Mouse (Mus musculus) layer of hippocampus, adult 18-20 months (tissue): ENCODE results near the gene Grid1. TPM values are rescaled to one million over a fixed set of nuclear protein-coding genes. Genes with fewer than 3 reads are reported as not detected.

Source experiments
- DNase-seq, 2 experiments: peaks; one replicate each; pipeline ENCODE4 v3.0.0; 2022; ENCODE audit warnings: low spot score in 2 of 2
- total RNA-seq, 2 experiments: library from RNA; stranded (reverse); gene quantifications; 2 replicates each; pipeline ENCODE4 v1.2.3; 2021

Grid1 gene
- total RNA-seq, 2 experiments from 2014 or later = 51.1 to 53.0 TPM

DNA sequence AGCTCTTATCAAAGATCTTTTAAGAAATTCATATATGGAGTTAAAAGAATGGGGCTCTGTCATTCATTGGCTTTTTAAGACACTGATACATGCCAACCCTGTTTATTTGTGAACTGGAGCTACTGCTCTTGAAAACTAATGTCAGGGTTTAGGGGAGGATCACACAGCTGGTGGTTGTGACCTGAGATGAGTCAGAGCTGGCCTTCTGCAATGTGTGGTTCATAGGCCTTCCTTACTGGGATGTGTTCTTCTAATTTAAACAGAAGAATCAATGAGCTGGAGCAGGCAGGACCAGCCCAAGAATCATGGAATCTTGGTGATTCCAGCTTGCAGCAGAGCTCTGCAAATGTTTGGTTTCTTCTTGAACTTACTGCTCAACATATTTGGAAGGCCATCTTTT, 359.2 kb downstream of the Grid1 start:
- no peak for DNase-seq

GRCm38 (mm10) chr14:35185399-35185798, 365.5 kb downstream of the Grid1 start:
- DNase-seq = peak in 1 of 2 experiments; percentile 23

DNA sequence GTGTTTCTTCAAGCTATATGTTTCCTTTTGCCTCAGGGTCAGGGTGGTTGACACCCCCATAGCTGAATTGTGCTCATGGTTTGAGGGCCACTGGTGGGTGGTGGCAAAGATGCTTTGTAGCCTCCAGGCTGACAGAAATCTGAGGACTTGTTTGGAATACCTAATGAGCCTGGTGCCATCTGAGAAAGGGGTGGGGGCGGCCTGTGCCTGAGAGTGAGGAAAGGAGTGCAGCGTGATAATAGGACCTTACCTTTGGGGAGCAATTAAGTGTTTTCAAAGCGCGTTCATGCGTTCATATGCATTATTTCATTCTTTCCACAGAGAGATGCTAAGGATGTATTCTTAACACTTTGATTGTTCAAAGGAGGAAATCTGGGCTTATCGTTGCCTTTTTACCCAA, 372.3 kb downstream of the Grid1 start:
- DNase-seq = no peak

GRCm38 (mm10) chr14:35197371-35197770, 377.5 kb downstream of the Grid1 start:
- no peak for DNase-seq

- no peak for DNase-seq
Observed at GRCm38 (mm10) chr14:35198447-35198846, 378.5 kb downstream of the Grid1 start.

- DNase-seq = no peak
Observed at GRCm38 (mm10) chr14:35198899-35199298, 379.0 kb downstream of the Grid1 start.

GRCm38 (mm10) chr14:35209444-35209843, 389.5 kb downstream of the Grid1 start:
- no peak for DNase-seq

GRCm38 (mm10) chr14:35219021-35219420, 399.1 kb downstream of the Grid1 start:
- no peak for DNase-seq

DNA sequence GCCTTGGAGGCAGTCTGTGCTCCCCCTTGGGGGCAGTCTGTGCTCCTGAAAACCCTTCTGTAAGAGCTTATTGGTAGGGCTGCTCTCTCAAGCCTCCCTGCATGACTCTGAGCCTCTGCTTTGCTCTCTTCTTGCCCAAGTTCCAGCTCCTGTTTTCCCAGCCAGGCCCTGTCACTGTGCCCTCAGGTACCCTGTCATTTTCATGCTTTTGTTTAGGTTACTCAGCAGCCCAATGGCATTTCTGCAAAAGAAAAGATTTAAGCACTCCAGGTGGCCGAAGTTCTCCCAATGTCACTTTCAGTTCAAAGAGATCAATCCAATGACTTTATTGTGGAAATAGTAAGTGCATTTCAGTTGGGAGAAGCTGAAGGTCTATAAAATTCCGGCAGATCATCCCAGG, 402.3 kb downstream of the Grid1 start:
- no peak for DNase-seq

GRCm38 (mm10) chr14:35227581-35227980, 407.7 kb downstream of the Grid1 start:
- DNase-seq = no peak

- no peak for DNase-seq
Observed at GRCm38 (mm10) chr14:35231384-35231783, 411.5 kb downstream of the Grid1 start.

- DNase-seq = no peak
Observed at GRCm38 (mm10) chr14:35242882-35243281, 423.0 kb downstream of the Grid1 start.

- no peak for DNase-seq
Observed at GRCm38 (mm10) chr14:35244776-35245548, 425.1 kb downstream of the Grid1 start.

DNA sequence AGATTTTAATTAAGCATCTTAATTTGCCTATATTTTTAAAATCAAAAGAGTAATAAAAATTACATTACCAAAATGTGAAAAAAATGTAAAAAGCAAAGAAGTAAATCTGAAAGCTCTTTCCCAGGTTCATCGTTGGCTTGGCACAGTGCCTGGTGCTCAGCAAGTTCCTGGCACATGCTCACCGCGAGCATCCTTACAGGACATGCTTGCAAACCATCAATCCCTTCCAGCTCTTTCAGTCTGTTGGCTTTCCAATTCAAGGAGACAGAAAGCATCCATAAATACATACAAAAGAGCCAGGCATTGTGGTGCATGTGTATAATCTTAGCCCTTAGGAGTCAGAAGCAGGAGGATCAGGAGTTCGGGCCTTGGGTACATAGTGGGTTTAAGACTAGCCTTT, 430.5 kb downstream of the Grid1 start:
- peak in 1 of 2 experiments; percentile 35 for DNase-seq

GRCm38 (mm10) chr14:35254477-35254876, 434.6 kb downstream of the Grid1 start:
- no peak for DNase-seq

GRCm38 (mm10) chr14:35270260-35270659, 450.4 kb downstream of the Grid1 start:
- no peak for DNase-seq

DNA sequence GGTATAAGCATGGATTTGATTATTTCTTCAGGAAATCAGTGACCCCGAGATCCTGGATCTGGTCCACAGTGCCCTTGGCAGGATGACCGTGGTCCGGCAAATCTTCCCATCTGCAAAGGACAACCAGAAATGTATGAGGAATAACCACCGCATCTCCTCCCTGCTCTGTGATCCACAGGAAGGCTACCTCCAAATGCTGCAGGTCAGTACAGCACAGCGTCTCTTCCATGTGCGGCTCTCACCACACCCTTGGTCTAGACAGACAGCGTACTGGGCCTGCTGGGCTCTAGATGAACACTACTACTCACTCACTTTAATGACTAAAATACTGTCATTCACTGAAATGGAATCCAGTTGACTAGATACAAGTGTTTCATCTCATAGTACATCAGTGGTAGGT, 489.3 kb downstream of the Grid1 start:
- no peak for DNase-seq

GRCm38 (mm10) chr14:35313380-35314299, 493.7 kb downstream of the Grid1 start:
- no peak for DNase-seq

GRCm38 (mm10) chr14:35326306-35326705, 506.4 kb downstream of the Grid1 start:
- DNase-seq = peak in 1 of 2 experiments; percentile 15

DNA sequence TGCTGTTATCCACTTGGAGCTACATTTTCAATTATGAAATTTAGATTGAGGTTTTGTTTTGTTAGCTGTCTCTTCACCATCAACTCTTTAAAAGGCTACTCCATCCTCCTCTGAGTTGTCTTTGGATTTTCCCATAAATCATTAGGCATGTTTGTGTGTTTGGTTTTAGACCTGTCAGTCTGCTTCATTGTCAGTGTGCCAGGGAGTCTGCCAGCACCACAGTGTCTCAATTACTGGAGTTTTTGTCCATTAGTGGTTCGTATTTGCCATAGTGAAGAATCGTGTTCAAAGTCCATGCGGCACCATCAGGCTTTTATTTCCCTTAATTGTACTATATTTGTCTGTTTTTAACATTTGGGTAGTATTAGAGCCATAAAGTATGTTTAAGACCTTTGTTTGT, 516.7 kb downstream of the Grid1 start:
- DNase-seq = peak in 1 of 2 experiments; percentile 19

- DNase-seq = no peak
Observed at GRCm38 (mm10) chr14:35356011-35356410, 536.1 kb downstream of the Grid1 start.

DNA sequence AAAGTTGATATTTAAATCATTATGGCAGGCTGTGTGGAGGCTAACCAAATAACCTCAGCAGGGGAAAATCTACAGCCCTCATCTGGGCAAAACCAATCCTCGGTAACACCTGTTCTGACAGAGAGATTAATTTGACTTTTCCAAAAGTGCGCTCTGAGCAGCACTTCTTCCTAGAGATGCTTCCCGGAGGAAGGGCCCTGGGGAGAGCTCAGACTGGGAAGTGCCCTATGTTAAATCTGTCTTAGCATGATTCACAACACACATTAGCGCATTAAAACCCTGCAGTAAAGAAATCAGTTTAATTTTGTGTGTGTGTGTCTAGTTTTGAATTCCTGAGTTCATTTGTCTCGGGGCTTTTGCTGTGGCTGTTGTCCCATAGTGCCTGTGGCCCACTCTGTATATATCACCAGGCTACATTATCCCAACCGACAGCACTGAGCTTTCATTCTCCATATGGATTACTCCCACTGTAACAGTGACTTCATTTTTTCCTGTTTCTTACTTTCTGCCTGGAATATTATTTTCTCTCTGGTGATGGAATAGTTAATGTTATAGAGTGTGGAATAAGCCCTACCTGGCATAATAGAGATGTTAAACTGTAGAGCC, 536.7 kb downstream of the Grid1 start:
- DNase-seq = no peak
